Mouse (Mus musculus): ENCODE measurements around the gene Pcnx. TPM values are rescaled to one million over a fixed set of nuclear protein-coding genes. Genes with fewer than 3 reads are reported as not detected.
"Not testable (repeated sequence)": the region's sequence is repeated elsewhere in the genome, so short reads cannot be mapped to it uniquely, and the experiment has no call there.

The Pcnx gene
- polyA plus RNA-seq, 1 experiment from 2014 or later = 19.5 TPM

GRCm38 (mm10) chr12:81977346-81977745, 117.5 kb downstream of the Pcnx start:
- Histone ChIP-seq H3K4me1 (ENCODE audit: control insufficient read depth, insufficient read depth, low read length) (no peaks in the 10 kb centered on the region), H3K36me3 (ENCODE audit: control insufficient read depth, insufficient read depth, low read length) (peaks cover 67% of the 10 kb centered on the region), H3K9ac (ENCODE audit: low read depth, low read length) (no peak overlapping the region), H3K9me3 (ENCODE audit: control insufficient read depth, low read length) (no peaks in the 10 kb centered on the region), H3K4me3 (ENCODE audit: low read length) (no peak overlapping the region), H3K27me3 (ENCODE audit: control insufficient read depth, insufficient read depth, low read length) (no peaks in the 10 kb centered on the region), H3K27ac (ENCODE audit: low read depth, low read length) (no peak overlapping the region), H3K4me2 (replicated peaks; ENCODE audit: low read depth, low read length) (no peak overlapping the region)
- ATAC-seq (ENCODE audit: low FRiP score, low TSS enrichment) = no peak
- 75% methylated on average over 4 of the region's 4 CpGs for WGBS

GRCm38 (mm10) chr12:81979312-81979711, 119.5 kb downstream of the Pcnx start:
- no peak overlapping the region for H3K9ac ChIP-seq (ENCODE audit: low read depth, low read length)
- 93% methylated on average over 2 of the region's 2 CpGs for WGBS
- H3K27me3 ChIP-seq (ENCODE audit: control insufficient read depth, insufficient read depth, low read length) = no peaks in the 10 kb centered on the region
- H3K36me3 ChIP-seq (ENCODE audit: control insufficient read depth, insufficient read depth, low read length) = peaks cover 67% of the 10 kb centered on the region
- H3K4me2 ChIP-seq (replicated peaks; ENCODE audit: low read depth, low read length) = no peak overlapping the region
- H3K4me1 ChIP-seq (ENCODE audit: control insufficient read depth, insufficient read depth, low read length) = no peaks in the 10 kb centered on the region
- no peak overlapping the region for H3K4me3 ChIP-seq (ENCODE audit: low read length)
- ATAC-seq (ENCODE audit: low FRiP score, low TSS enrichment) = no peak
- H3K27ac ChIP-seq (ENCODE audit: low read depth, low read length) = no peak overlapping the region
- H3K9me3 ChIP-seq (ENCODE audit: control insufficient read depth, low read length) = no peaks in the 10 kb centered on the region

- Histone ChIP-seq H3K27me3 (ENCODE audit: control insufficient read depth, insufficient read depth, low read length) (no peaks in the 10 kb centered on the region), H3K36me3 (ENCODE audit: control insufficient read depth, insufficient read depth, low read length) (peaks cover 53% of the 10 kb centered on the region), H3K9ac (ENCODE audit: low read depth, low read length) (no peak overlapping the region), H3K27ac (ENCODE audit: low read depth, low read length) (no peak overlapping the region), H3K4me3 (ENCODE audit: low read length) (no peak overlapping the region), H3K4me1 (ENCODE audit: control insufficient read depth, insufficient read depth, low read length) (no peaks in the 10 kb centered on the region), H3K4me2 (replicated peaks; ENCODE audit: low read depth, low read length) (no peak overlapping the region), H3K9me3 (ENCODE audit: control insufficient read depth, low read length) (no peaks in the 10 kb centered on the region)
- WGBS = 93% methylated on average over 4 of the region's 4 CpGs
- ATAC-seq (ENCODE audit: low FRiP score, low TSS enrichment) = no peak
Observed at GRCm38 (mm10) chr12:81992106-81992505, 132.3 kb downstream of the Pcnx start.

- Histone ChIP-seq H3K4me3 (ENCODE audit: low read length) (no peak overlapping the region), H3K4me2 (replicated peaks; ENCODE audit: low read depth, low read length) (no peak overlapping the region), H3K9ac (ENCODE audit: low read depth, low read length) (no peak overlapping the region), H3K36me3 (ENCODE audit: control insufficient read depth, insufficient read depth, low read length) (peaks cover 49% of the 10 kb centered on the region), H3K9me3 (ENCODE audit: control insufficient read depth, low read length) (no peaks in the 10 kb centered on the region), H3K27me3 (ENCODE audit: control insufficient read depth, insufficient read depth, low read length) (no peaks in the 10 kb centered on the region), H3K27ac (ENCODE audit: low read depth, low read length) (no peak overlapping the region), H3K4me1 (ENCODE audit: control insufficient read depth, insufficient read depth, low read length) (no peaks in the 10 kb centered on the region)
- no peak for ATAC-seq (ENCODE audit: low FRiP score, low TSS enrichment)
- WGBS = 78% methylated on average over 5 of the region's 6 CpGs
Observed at GRCm38 (mm10) chr12:81992996-81993395, 133.2 kb downstream of the Pcnx start.

- Histone ChIP-seq H3K27me3 (ENCODE audit: control insufficient read depth, insufficient read depth, low read length) (no peaks in the 10 kb centered on the region), H3K27ac (ENCODE audit: low read depth, low read length) (no peak overlapping the region), H3K4me3 (ENCODE audit: low read length) (no peak overlapping the region), H3K9ac (ENCODE audit: low read depth, low read length) (no peak overlapping the region), H3K4me2 (replicated peaks; ENCODE audit: low read depth, low read length) (no peak overlapping the region), H3K4me1 (ENCODE audit: control insufficient read depth, insufficient read depth, low read length) (no peaks in the 10 kb centered on the region), H3K9me3 (ENCODE audit: control insufficient read depth, low read length) (no peaks in the 10 kb centered on the region), H3K36me3 (ENCODE audit: control insufficient read depth, insufficient read depth, low read length) (peaks cover 48% of the 10 kb centered on the region)
- 88% methylated on average over 20 of the region's 20 CpGs for WGBS
- no peak for ATAC-seq (ENCODE audit: low FRiP score, low TSS enrichment)
Observed at GRCm38 (mm10) chr12:81994911-81995667, 135.3 kb downstream of the Pcnx start.

- no peak overlapping the region for H3K9ac ChIP-seq (ENCODE audit: low read depth, low read length)
- WGBS = 75% methylated on average over 14 of the region's 14 CpGs
- H3K27ac ChIP-seq (ENCODE audit: low read depth, low read length) = no peak overlapping the region
- no peak overlapping the region for H3K4me3 ChIP-seq (ENCODE audit: low read length)
- H3K4me2 ChIP-seq (replicated peaks; ENCODE audit: low read depth, low read length) = no peak overlapping the region
- peaks cover 34% of the 10 kb centered on the region for H3K36me3 ChIP-seq (ENCODE audit: control insufficient read depth, insufficient read depth, low read length)
- no peaks in the 10 kb centered on the region for H3K9me3 ChIP-seq (ENCODE audit: control insufficient read depth, low read length)
- no peaks in the 10 kb centered on the region for H3K4me1 ChIP-seq (ENCODE audit: control insufficient read depth, insufficient read depth, low read length)
- no peaks in the 10 kb centered on the region for H3K27me3 ChIP-seq (ENCODE audit: control insufficient read depth, insufficient read depth, low read length)
- no peak for ATAC-seq (ENCODE audit: low FRiP score, low TSS enrichment)
Observed at GRCm38 (mm10) chr12:81996679-81997362, 137.0 kb downstream of the Pcnx start.

GRCm38 (mm10) chr12:81997497-81997896, 137.7 kb downstream of the Pcnx start:
- Histone ChIP-seq H3K4me2 (replicated peaks; ENCODE audit: low read depth, low read length) (no peak overlapping the region), H3K4me1 (ENCODE audit: control insufficient read depth, insufficient read depth, low read length) (no peaks in the 10 kb centered on the region), H3K36me3 (ENCODE audit: control insufficient read depth, insufficient read depth, low read length) (peaks cover 28% of the 10 kb centered on the region), H3K9me3 (ENCODE audit: control insufficient read depth, low read length) (no peaks in the 10 kb centered on the region), H3K4me3 (ENCODE audit: low read length) (no peak overlapping the region), H3K9ac (ENCODE audit: low read depth, low read length) (no peak overlapping the region), H3K27me3 (ENCODE audit: control insufficient read depth, insufficient read depth, low read length) (no peaks in the 10 kb centered on the region), H3K27ac (ENCODE audit: low read depth, low read length) (no peak overlapping the region)
- 49% methylated on average over 3 of the region's 3 CpGs for WGBS
- no peak for ATAC-seq (ENCODE audit: low FRiP score, low TSS enrichment)

GRCm38 (mm10) chr12:82002697-82003096, 142.9 kb downstream of the Pcnx start:
- not testable (repeated sequence) for H3K9ac ChIP-seq (ENCODE audit: low read depth, low read length); H3K4me3 ChIP-seq (ENCODE audit: low read length); H3K9me3 ChIP-seq (ENCODE audit: control insufficient read depth, low read length); H3K4me2 ChIP-seq (replicated peaks; ENCODE audit: low read depth, low read length); H3K4me1 ChIP-seq (ENCODE audit: control insufficient read depth, insufficient read depth, low read length); H3K27ac ChIP-seq (ENCODE audit: low read depth, low read length); H3K36me3 ChIP-seq (ENCODE audit: control insufficient read depth, insufficient read depth, low read length); H3K27me3 ChIP-seq (ENCODE audit: control insufficient read depth, insufficient read depth, low read length)
- no CpG with 5 or more reads among the region's 6 CpGs for WGBS
- peak; percentile 94 for ATAC-seq (ENCODE audit: low FRiP score, low TSS enrichment)

GRCm38 (mm10) chr12:82025901-82026633, 166.2 kb downstream of the Pcnx start:
- H3K4me1 ChIP-seq (ENCODE audit: control insufficient read depth, insufficient read depth, low read length); H3K9ac ChIP-seq (ENCODE audit: low read depth, low read length); H3K4me3 ChIP-seq (ENCODE audit: low read length); H3K27me3 ChIP-seq (ENCODE audit: control insufficient read depth, insufficient read depth, low read length); ATAC-seq (ENCODE audit: low FRiP score, low TSS enrichment); H3K36me3 ChIP-seq (ENCODE audit: control insufficient read depth, insufficient read depth, low read length); H3K4me2 ChIP-seq (replicated peaks; ENCODE audit: low read depth, low read length); H3K27ac ChIP-seq (ENCODE audit: low read depth, low read length); H3K9me3 ChIP-seq (ENCODE audit: control insufficient read depth, low read length): not testable (repeated sequence)
- WGBS = no CpG with 5 or more reads among the region's 6 CpGs
